Mouse (Mus musculus): ENCODE measurements at regions not wholly inside any gene's neighbourhood (a gene's known extent, or its start where the extent isn't known, plus 50 kb on each side); places are given as distances from the start of the nearest gene placed in this dataset.

- no peak for DNase-seq (ENCODE audit: low read depth)
Measured at GRCm38 (mm10) chr1:128975586-128975985, 297.5 kb upstream of the Thsd7b start.

GRCm38 (mm10) chr1:128951436-128951835 is 321.7 kb upstream of the Thsd7b start:
- DNase-seq (ENCODE audit: low read depth) = no peak

GRCm38 (mm10) chr1:128950512-128950911 is 322.6 kb upstream of the Thsd7b start:
- no peak for DNase-seq (ENCODE audit: low read depth)

DNA sequence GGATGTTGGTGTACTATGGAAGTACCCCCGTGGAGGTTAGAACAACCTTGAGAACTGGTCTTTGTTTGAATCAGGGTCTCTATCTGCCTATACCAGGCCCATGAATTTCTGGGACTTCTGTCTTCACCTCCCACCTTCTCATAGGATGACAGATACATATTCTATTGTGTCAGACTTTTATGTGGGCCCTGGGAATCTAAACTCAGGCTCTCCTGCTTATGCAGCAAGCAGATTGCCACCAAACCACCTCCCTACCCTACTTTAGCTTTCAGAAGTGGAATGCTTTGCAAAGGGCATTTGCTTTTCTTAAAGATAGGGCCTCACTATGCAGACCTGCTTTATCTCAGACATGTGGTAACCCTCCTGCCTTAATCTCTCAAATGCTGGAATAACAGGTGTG is 322.7 kb upstream of the Cxcr4 start:
- DNase-seq (ENCODE audit: low read depth) = no peak

GRCm38 (mm10) chr1:128912532-128912931 is 320.4 kb upstream of the Cxcr4 start:
- DNase-seq (ENCODE audit: low read depth) = no peak

- no peak for DNase-seq (ENCODE audit: low read depth)
Measured at GRCm38 (mm10) chr1:128907566-128907965, 315.5 kb upstream of the Cxcr4 start.

GRCm38 (mm10) chr1:128898025-128898424 is 305.9 kb upstream of the Cxcr4 start:
- DNase-seq (ENCODE audit: low read depth) = no peak

GRCm38 (mm10) chr1:128894546-128894945 is 302.5 kb upstream of the Cxcr4 start:
- DNase-seq (ENCODE audit: low read depth) = no peak

DNA sequence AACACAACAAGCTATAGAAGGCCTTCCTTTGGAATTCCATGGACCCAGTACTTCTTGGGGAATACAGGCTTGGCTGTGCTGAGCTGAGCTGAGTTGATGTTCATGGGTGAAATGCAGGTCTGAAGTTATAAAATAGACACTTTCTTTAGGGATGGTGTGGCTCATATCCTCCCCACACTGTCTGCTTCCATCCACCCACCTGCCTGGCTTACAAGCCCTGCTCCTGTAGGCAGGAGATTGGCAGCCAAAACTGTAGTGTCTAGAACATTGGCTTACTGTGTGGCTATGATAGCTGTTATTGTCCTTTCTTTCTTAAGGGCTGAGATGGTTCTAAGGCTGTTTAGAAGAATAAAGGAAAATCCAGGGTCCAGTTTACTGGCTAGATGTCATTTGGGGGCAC is 286.2 kb upstream of the Cxcr4 start:
- DNase-seq (ENCODE audit: low read depth) = no peak

- DNase-seq (ENCODE audit: low read depth) = peak; percentile 5
Measured at GRCm38 (mm10) chr1:128875289-128875688, 283.2 kb upstream of the Cxcr4 start.

GRCm38 (mm10) chr1:128874190-128874589 is 282.1 kb upstream of the Cxcr4 start:
- DNase-seq (ENCODE audit: low read depth) = no peak

- DNase-seq (ENCODE audit: low read depth) = no peak
Measured at GRCm38 (mm10) chr1:128868761-128869160, 276.7 kb upstream of the Cxcr4 start.

DNA sequence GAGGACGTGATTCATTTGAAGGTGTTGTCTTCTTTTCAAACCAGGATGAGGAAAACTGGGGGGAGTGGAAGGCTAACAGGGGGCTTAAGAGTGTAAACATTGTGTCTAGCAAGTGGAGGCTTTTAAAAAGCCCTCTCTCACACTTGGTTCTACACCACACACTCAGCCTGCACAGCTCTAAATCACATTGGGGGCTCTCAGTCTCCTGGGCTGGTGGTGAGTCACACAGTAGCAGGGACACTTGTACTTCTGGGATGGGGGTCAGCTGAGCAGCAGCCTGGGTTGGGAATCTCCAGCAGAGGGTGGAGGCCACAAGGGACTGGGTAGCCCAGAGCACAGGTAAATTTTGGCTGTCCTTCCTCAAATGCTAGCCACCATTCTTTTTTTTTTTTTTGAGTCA is 268.4 kb upstream of the Cxcr4 start:
- no peak for DNase-seq (ENCODE audit: low read depth)

GRCm38 (mm10) chr1:128860094-128860493 is 268.0 kb upstream of the Cxcr4 start:
- no peak for DNase-seq (ENCODE audit: low read depth)

DNA sequence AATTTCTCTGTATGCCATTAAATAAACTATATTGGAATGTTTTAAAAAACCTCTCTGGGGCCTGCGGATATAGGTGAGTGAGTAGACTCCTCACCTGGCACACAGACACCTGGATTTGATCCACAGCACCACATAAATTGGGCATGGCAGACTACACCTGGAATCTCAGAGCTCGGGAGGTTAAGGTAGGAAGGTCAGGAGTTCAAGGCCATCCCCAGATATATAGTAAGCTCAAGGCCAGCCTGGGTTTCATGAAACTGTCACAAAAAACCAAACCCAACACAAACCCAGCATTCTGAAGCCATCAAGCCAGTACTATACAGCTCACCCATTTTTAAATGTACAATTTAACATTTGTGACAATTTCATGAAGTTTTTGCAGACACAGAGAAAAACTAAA is 266.6 kb upstream of the Cxcr4 start:
- no peak for DNase-seq (ENCODE audit: low read depth)

- DNase-seq (ENCODE audit: low read depth) = no peak
Measured at GRCm38 (mm10) chr1:128856933-128857332, 264.8 kb upstream of the Cxcr4 start.

GRCm38 (mm10) chr1:128854649-128855048 is 262.6 kb upstream of the Cxcr4 start:
- no peak for DNase-seq (ENCODE audit: low read depth)

- DNase-seq (ENCODE audit: low read depth) = no peak
Measured at GRCm38 (mm10) chr1:128853286-128853685, 261.2 kb upstream of the Cxcr4 start.

DNA sequence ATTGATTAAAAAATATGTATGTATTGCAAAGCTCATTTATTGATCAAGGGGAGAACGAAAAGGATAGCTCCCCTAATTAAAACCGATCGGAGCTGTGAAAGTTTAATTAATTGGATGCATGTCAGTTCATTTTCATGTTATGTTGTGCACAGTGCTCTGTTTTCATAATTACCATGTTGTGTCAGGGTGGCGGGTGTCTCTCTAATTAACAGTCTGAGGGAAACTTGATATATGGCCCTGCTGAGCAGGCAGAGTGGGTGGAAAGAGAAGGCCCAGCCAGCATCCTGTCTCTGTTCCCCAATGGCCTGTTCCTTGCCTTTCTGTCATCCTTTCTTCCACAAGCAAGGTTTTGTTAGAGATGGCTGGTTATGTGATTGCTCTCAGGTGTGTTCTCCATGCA is 245.3 kb upstream of the Cxcr4 start:
- DNase-seq (ENCODE audit: low read depth) = no peak

- no peak for DNase-seq (ENCODE audit: low read depth)
Measured at GRCm38 (mm10) chr1:128835510-128835909, 243.4 kb upstream of the Cxcr4 start.

DNA sequence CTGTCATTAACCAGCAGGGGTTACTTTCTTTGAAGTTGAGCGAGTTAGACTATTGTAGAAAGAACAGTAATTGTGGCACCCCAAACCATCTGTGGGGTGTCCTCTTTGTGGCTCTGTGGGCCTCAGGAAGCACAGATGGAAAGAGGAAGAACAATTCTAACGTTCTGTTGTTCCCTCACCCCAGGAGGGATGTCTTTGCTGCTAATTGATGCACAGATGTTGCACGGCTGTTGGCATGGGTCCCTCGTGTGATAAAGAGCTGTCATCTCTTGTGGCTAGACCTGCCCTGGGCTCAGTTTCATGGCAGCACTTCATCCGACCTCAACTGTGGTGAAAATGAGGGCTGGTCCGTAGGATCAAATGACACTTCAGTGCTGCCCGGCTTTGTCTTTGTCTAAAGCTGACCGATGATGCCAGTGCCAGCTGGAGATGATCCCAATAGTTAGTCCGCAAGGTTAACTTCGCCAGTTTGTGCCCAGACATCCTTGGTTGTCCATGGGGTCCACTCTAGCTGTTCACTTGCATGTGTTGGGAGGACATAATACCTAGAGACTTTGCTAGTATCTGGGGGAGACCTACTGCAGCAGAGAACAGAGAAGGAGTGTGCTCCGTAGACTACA is 241.1 kb upstream of the Cxcr4 start:
- DNase-seq (ENCODE audit: low read depth) = no peak

DNA sequence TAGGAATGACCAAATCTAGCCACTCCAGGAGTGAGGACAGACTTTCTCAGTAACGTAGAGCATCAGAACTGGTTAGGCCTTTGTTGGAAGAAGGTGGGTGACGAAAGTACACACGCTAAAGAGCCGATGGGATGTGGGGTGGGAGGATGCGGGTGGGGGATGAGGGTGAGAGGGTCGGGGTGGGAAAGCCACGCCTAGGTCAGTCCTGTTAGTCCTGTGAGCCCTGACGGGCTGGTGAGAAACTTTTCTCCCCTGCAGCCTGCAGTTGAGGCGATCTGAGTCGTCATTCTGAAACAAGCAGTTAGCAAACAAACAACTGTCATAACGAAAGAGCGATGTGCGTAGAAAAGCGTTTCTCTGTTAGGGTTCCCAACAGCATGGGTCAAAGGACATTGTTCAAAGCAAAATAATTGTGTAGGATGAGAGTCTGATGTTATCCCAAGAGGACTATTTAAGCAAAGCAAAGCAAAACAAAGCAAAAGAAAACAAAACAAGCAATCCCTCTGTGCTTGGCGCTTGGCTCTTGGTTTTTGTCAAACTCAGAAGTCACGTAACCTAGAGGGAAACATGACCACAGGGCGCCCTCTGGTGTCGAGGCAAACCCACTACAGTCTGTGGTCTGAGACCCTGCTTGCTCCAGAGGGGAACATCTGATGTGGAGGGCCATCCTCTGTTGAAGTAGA is 240.2 kb upstream of the Cxcr4 start:
- peak; percentile 25 for DNase-seq (ENCODE audit: low read depth)

DNA sequence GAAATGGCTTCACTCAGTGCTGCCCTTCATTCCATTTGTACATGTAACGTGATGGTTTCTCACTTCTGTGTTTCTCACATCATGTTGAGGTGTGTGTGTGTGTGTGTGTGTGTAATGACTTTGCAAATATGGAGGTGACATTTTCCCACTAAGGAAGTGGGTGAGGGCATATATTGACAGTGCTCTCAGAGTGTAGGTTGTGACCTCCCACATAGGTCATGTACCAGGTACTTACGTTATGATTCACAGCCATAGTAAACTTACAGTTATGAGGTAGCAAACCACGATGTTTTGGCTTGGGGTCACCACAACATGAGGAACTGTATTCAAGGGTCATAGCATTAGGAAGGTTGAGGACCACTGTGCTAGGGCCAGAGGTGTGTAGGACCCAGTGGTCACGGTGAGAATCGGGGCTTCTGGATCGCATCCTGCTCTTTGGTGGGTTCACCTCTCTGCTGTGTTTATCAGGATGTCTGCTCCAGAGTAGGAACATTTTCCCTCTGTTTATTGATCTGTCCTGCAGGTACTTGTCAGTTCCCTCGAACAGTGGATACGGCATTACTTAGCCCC is 238.7 kb upstream of the Cxcr4 start:
- DNase-seq (ENCODE audit: low read depth) = no peak

DNA sequence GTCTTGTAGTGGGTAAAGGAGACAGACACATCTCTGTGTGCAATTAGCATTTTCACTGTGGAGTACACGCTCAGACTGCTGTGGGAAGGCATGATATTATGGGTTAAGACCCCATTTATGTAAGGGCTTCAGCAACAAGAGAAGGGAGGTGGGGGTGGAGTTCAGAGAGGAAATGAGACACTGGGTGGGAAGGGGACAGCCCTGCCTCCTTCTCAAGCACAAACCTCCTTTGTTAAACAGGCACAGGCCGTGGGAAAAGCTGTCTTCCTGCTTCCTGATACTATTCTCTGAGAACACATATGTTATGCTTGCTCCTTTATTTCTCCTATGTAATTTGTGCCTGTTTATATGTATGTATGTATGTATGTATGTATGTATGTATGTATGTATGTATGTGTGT is 237.4 kb upstream of the Cxcr4 start:
- no peak for DNase-seq (ENCODE audit: low read depth)
